Mouse (Mus musculus) lung, embryonic 14.5 days (tissue): ENCODE measurements at regions not wholly inside any gene's neighbourhood (a gene's known extent, or its start where the extent isn't known, plus 50 kb on each side); places are given as distances from the start of the nearest gene placed in this dataset.
"Not testable (repeated sequence)": the region's sequence is repeated elsewhere in the genome, so short reads cannot be mapped to it uniquely, and the experiment has no call there.

Experiments
- ATAC-seq: fragments of 200-750 bp; cut with Nextera tagmentation; 2 replicates; pipeline ENCODE4 v1.8.0; 2017; ENCODE audit warnings: mild to moderate bottlenecking, moderate TSS enrichment, moderate library complexity; ENCODE audit not compliant: insufficient read depth
- DNase-seq: peaks from one replicate; pipeline ENCODE4 v3.0.0-alpha.2; 2015
- H3K27ac ChIP-seq: fragments of 300-500 bp; sonication (generic); 2 replicates; pipeline ENCODE4 v1.5.1; 2014; ENCODE audit warnings: low read depth, mild to moderate bottlenecking, moderate library complexity
- H3K27me3 ChIP-seq: fragments of 300-500 bp; sonication (generic); 2 replicates; pipeline ENCODE4 v1.6.1; 2014; ENCODE audit warnings: low read length, control low read depth; ENCODE audit not compliant: insufficient read depth
- H3K36me3 ChIP-seq: fragments of 300-500 bp; sonication (generic); 2 replicates; pipeline ENCODE4 v1.6.1; 2014; ENCODE audit warnings: control low read depth; ENCODE audit not compliant: insufficient read depth
- H3K4me1 ChIP-seq: fragments of 300-500 bp; sonication (generic); 2 replicates; pipeline ENCODE4 v1.6.1; 2014; ENCODE audit warnings: antibody characterized with exemption, control low read depth; ENCODE audit not compliant: insufficient read depth
- H3K4me2 ChIP-seq: fragments of 300-500 bp; sonication (generic); 2 replicates; pipeline ENCODE4 v1.6.1; 2014; ENCODE audit warnings: mild to moderate bottlenecking
- H3K4me3 ChIP-seq: fragments of 300-500 bp; sonication (generic); 2 replicates; pipeline ENCODE4 v1.5.1; 2014; ENCODE audit warnings: low read depth, low read length
- H3K9ac ChIP-seq: fragments of 300-500 bp; sonication (generic); 2 replicates; pipeline ENCODE4 v1.6.1; 2014
- H3K9me3 ChIP-seq: fragments of 300-500 bp; sonication (generic); 2 replicates; pipeline ENCODE4 v1.6.1; 2016; ENCODE audit warnings: low read depth, low read length, control low read depth
- CTCF ChIP-seq: IDR thresholded peaks from 2 replicates; pipeline ENCODE4 v1.5.1; 2016; ENCODE audit warnings: antibody characterized with exemption, low read depth
- WGBS: fragments of 180-500 bp; shearing (Covaris S2); extraction: QIAGEN DNeasy Blood & Tissue Kit; methylation state at CpG from one replicate; pipeline ENCODE4 v1.1.7; 2014; 5-methylcytosine and 5-hydroxymethylcytosine counted together

DNA sequence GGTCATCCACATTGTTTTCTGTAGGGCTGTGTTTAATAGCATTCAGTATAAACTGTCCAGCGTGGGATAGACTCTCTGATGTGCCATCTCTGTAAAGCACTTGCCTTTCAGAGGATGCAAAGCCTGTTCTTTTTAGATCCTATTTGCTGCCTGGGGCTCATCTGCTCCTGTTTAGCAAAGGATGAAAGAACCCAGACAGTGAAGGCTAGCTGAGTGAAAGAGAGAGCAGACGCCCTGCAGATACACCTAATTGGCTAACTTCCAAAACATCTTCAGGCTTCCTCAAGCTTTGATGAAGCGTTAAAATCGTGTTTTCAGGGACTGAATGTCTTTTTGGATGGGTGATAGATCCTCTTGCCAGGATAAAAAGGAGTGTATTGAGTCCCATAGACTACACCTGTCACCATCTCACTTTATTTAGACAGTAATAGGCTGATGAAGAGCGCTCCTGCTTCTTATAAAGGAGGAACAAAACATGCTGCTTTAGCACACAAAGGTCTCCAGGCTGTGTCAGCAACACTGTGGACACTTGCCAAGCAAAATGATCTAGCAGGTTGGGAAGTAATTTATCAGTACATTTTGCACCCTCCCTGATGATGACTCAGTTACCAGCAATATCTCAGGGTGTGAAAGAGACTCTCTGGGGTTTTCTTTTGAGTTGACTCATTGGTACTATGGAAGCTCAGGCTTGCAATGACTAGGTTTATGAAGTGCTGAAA is 4717.3 kb downstream of the 9330182O14Rik start:
- no peak overlapping the region for H3K4me2 ChIP-seq
- no peaks in the 10 kb centered on the region for H3K36me3 ChIP-seq
- no peaks in the 10 kb centered on the region for H3K4me1 ChIP-seq
- WGBS = 57% methylated on average over 5 of the region's 5 CpGs
- no peaks in the 10 kb centered on the region for H3K9me3 ChIP-seq
- no peak for ATAC-seq
- no peak overlapping the region for H3K4me3 ChIP-seq
- H3K9ac ChIP-seq = no peak overlapping the region
- no peaks in the 10 kb centered on the region for H3K27me3 ChIP-seq
- no peak for DNase-seq
- TF ChIP-seq CTCF = no peak
- H3K27ac ChIP-seq = no peak overlapping the region

DNA sequence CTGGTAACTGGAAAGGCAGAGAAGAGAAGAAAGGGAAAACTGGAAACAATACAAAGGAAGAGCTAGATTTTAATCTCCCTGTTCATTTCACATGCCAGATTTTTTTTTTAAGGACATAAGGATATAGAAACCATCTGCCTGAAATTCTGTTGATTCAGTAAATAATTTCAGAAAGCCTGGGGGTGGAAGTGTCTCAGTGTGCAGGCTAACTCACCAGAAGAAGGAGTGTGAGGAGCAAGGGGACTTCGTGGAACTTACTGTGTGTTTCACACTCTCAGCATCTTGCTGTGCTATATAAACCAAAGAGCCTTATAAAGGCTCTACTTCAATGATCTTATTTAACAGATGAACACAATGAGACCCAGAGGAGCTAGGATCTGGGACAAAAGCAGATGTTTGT is 4722.9 kb downstream of the 9330182O14Rik start:
- WGBS = 62% methylated on average over 1 of the region's 1 CpGs
- Histone ChIP-seq H3K4me3 (no peak overlapping the region), H3K27ac (no peak overlapping the region), H3K27me3 (no peaks in the 10 kb centered on the region), H3K9ac (no peak overlapping the region), H3K36me3 (no peaks in the 10 kb centered on the region), H3K4me1 (no peaks in the 10 kb centered on the region), H3K9me3 (no peaks in the 10 kb centered on the region), H3K4me2 (no peak overlapping the region)
- ATAC-seq (no peak), DNase-seq (no peak)
- no peak for TF ChIP-seq CTCF

DNA sequence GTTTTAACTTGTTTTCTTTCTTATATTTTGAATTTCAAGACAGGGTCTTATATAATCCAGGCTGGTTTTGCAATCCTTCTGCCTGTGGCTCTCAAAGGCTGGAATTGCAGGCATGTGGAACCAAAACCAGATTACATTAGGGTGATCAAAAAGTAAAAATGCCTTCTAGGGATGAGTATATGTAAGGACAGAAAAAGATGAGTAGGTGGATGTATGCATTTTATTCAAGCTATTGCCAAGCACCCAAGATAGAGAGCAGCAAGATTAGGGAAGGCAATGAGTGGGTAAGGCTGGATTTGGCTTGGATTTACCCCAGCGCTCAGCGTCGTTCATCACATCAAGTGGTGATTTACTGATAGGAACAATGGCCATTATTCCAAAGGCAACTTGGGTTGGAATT is 4725.2 kb downstream of the 9330182O14Rik start:
- Histone ChIP-seq H3K27ac (no peak overlapping the region), H3K4me1 (no peaks in the 10 kb centered on the region), H3K9ac (no peak overlapping the region), H3K4me3 (no peak overlapping the region), H3K4me2 (no peak overlapping the region), H3K9me3 (no peaks in the 10 kb centered on the region), H3K36me3 (no peaks in the 10 kb centered on the region), H3K27me3 (no peaks in the 10 kb centered on the region)
- ATAC-seq = no peak
- DNase-seq = no peak
- 84% methylated on average over 3 of the region's 3 CpGs for WGBS
- no peak for TF ChIP-seq CTCF

DNA sequence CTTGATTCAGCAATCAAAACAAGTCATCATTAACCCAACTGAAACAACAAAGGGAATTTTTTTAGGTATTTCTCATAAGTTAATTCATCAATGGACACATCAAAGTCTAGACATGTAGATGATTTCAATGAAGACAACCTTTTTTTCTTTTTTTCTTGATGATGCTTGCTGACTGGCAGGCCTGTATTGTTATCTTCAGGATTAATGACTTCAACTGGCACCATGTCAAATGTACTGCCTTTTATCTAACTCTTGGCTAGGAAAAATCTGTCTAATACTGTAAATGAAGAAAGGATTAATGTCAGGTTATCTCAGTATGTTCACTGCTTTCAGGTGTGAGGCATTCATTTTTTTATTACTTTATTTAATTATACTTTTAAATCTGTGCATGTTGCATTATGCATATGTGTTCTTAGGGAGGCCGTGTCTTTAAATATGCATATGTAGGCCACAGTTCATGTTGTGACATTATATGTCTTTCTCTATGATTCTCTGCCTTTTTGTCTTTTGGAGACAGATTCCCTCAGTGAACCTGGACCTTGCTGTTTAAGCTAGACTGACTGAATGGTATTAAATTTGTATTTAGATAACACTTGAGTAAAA is 4726.1 kb downstream of the 9330182O14Rik start:
- H3K27me3 ChIP-seq = no peaks in the 10 kb centered on the region
- no peak for DNase-seq
- 89% methylated on average over 1 of the region's 1 CpGs for WGBS
- no peaks in the 10 kb centered on the region for H3K9me3 ChIP-seq
- no peak overlapping the region for H3K4me2 ChIP-seq
- H3K4me1 ChIP-seq = no peaks in the 10 kb centered on the region
- TF ChIP-seq CTCF = no peak
- no peak overlapping the region for H3K27ac ChIP-seq
- no peak overlapping the region for H3K9ac ChIP-seq
- H3K4me3 ChIP-seq = no peak overlapping the region
- no peak for ATAC-seq
- no peaks in the 10 kb centered on the region for H3K36me3 ChIP-seq

DNA sequence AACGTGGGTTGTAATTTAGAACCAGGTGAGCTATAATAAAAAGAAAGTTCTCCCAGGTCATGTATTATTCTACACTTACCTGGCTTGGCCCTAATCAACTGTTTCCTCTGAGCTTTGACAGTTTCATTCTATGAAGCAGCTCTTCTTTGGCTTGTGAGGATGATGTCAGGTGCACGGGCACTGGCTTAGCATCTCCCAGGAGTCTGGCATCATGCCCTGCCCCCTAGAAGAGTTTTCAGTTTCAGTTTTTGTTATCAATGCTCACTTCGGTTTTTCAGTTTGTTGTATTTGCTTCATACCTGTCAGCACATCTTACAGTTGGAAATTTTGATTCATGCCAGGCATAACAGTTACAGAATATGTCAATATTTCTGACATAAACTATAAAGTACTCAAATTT is 4734.4 kb downstream of the 9330182O14Rik start:
- ATAC-seq (no peak), DNase-seq (no peak)
- H3K27me3 ChIP-seq = no peaks in the 10 kb centered on the region
- no peak overlapping the region for H3K9ac ChIP-seq
- H3K4me2 ChIP-seq = no peak overlapping the region
- H3K4me3 ChIP-seq = no peak overlapping the region
- no peaks in the 10 kb centered on the region for H3K9me3 ChIP-seq
- no peak for TF ChIP-seq CTCF
- 66% methylated on average over 3 of the region's 3 CpGs for WGBS
- no peak overlapping the region for H3K27ac ChIP-seq
- no peaks in the 10 kb centered on the region for H3K36me3 ChIP-seq
- no peaks in the 10 kb centered on the region for H3K4me1 ChIP-seq

DNA sequence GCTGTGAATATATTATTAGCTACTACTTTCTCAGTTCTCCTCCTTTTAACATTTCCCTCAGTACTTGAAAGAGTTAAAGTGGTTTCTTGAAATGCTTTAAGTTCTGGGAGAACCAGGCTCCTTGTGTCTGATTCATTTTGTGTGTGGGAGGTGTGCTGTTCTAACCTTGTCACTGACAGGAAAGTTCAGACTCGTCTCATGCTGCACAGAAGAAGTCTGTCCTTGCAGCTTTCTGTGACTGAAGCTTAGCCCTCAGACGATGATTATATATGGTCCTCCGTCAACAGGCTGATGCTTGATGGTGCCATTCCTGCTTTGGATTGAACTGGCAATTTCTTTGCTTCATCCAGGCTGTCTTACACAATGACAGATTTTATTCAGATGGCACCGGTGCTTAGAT is 4734.9 kb downstream of the 9330182O14Rik start:
- 59% methylated on average over 4 of the region's 4 CpGs for WGBS
- Histone ChIP-seq H3K9me3 (no peaks in the 10 kb centered on the region), H3K4me1 (no peaks in the 10 kb centered on the region), H3K4me2 (no peak overlapping the region), H3K27me3 (no peaks in the 10 kb centered on the region), H3K9ac (no peak overlapping the region), H3K4me3 (no peak overlapping the region), H3K36me3 (no peaks in the 10 kb centered on the region), H3K27ac (no peak overlapping the region)
- DNase-seq (no peak), ATAC-seq (no peak)
- TF ChIP-seq CTCF = no peak

DNA sequence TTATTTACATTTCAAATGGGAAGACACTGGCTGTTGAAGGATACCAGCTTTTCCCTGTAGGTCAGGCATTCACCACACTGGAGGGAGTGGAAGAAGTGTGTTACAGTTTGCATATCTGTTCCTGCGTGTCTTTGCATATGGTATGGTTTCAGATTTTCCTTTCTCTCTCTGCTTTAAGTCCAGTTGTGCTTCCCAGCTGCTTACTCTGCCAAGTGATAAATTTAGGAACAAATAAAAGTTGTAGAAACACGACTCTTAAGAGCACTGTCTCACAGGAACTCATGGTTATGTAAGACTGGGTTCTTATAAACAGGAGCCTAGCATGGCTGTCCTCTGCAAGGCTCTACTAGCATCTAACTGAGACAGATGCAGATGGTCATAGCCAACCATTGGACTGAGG is 4735.5 kb downstream of the 9330182O14Rik start:
- no peak overlapping the region for H3K27ac ChIP-seq
- WGBS = 52% methylated on average over 2 of the region's 2 CpGs
- H3K36me3 ChIP-seq = no peaks in the 10 kb centered on the region
- H3K4me1 ChIP-seq = no peaks in the 10 kb centered on the region
- H3K27me3 ChIP-seq = no peaks in the 10 kb centered on the region
- no peak overlapping the region for H3K4me2 ChIP-seq
- no peak for TF ChIP-seq CTCF
- no peak for ATAC-seq
- DNase-seq = no peak
- H3K4me3 ChIP-seq = no peak overlapping the region
- no peaks in the 10 kb centered on the region for H3K9me3 ChIP-seq
- H3K9ac ChIP-seq = no peak overlapping the region

DNA sequence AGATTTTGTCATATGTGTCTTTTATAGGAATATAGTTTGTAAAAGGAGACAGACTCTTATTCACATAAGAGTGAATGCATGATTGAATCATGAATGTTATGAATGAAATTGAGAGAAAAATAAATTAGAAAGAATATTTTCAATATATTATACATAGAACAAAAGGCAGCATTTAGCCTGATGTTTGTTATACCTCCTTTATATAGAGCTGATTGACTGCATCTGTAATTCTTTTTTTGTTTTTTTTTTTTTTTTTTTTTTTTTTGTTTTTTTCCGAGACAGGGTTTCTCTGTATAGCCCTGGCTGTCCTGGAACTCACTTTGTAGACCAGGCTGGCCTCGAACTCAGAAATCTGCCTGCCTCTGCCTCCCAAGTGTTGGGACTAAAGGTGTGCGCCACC is 4736.8 kb downstream of the 9330182O14Rik start:
- not testable (repeated sequence) for ATAC-seq, H3K4me1 ChIP-seq, H3K4me3 ChIP-seq, H3K27ac ChIP-seq, H3K27me3 ChIP-seq, H3K9ac ChIP-seq, H3K4me2 ChIP-seq, H3K9me3 ChIP-seq, DNase-seq, H3K36me3 ChIP-seq
- 84% methylated on average over 2 of the region's 3 CpGs for WGBS
